Comparison of ENCODE assay signal across 11 mouse cellular contexts in the genomic region with DNA sequence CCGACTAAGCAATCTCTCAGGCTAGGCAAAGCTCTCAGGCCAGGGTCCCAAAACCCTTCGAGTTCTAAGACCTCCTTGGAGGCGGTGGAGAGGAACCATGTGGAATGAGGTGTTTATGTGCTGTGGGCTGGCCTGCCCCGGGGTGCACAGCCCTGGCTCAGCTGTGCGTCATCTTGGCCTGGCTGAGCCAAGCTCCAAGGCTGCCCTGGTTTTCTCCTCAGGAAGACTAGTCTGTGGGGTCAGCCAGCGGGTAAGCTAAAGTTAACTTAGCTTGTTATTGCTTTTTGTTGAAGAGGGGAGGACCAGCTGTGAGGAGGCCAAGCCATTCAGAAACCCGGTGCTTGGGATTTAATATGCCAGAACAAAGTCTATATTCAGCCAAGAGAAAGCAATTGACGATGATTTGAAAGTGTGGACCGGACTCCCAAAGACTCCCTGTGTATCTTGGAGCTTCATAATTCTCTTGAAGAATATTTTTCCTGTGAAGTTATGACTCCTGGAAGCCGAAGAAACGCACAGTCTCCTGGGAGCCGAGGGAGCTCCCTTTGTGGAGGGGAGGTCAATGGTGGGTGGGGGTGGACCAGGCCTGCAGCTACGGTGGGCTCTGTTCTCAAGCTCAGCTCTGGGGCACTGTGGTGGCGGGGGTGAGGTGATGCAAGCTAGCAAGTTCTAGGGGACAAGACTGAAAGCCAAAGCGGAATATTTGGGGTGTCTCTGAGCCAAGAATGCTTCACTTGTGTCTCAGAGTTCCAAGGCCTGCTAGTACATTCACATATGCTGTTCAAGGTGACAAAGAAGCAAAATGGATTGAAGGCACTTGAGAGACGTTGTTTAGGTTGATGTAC.
A peak's percentile ranks its signal among the peaks of the same experiment; 100 is the strongest.
DNase-seq lines count a peak whose midpoint lies in the region; ATAC-seq and TF ChIP-seq lines count a peak whose summit lies in the region.
"Had no signal": no experiment of that assay in that cellular context is flagged by ENCODE, and none has a peak within 500 bp of the region (broad histone marks: within the 10 kb centered on the region; RNA-seq: fewer than 3 reads in every experiment).

No protein-coding gene starts in this region.

- no peak for TF ChIP-seq POLR2A in testis, adult 2 months (IDR thresholded peaks at IDR 0.05; ENCODE audit: control insufficient read depth, low read depth, low read length)
- no peak for TF ChIP-seq POLR2A in cerebellum, adult 2 months (IDR thresholded peaks at IDR 0.05; ENCODE audit: borderline replicate concordance, insufficient read depth, low read length)

- peak overlapping the region; percentile 55 for H3K27ac ChIP-seq in testis, adult 2 months (ENCODE audit: control insufficient read depth, insufficient read depth, low read depth, low read length)
- peak overlapping the region; percentile 51; the same call in 1 of the 2 replicates for H3K27ac ChIP-seq in heart, embryonic 15.5 days
- peak overlapping the region; percentile 81 for H3K27ac ChIP-seq in stomach, embryonic 15.5 days
- no peak overlapping the region for H3K27ac ChIP-seq in cerebellum, adult 2 months (ENCODE audit: insufficient read depth, low read length)
- H3K27ac ChIP-seq: liver, embryonic 14.5 days had no signal

- H3K4me1 ChIP-seq in testis, adult 2 months (ENCODE audit: control insufficient read depth, insufficient read depth, low read length), result peaks cover 19% of the 10 kb centered on the region
- peaks cover 35% of the 10 kb centered on the region for H3K4me1 ChIP-seq in heart, embryonic 15.5 days (replicated peaks)
- H3K4me1 ChIP-seq in stomach, embryonic 15.5 days, result peaks cover 35% of the 10 kb centered on the region
- H3K4me1 ChIP-seq in cerebellum, adult 2 months (ENCODE audit: control insufficient read depth, insufficient read depth, low read length), result no peaks in the 10 kb centered on the region

- no peak overlapping the region for H3K4me2 ChIP-seq in heart, embryonic 15.5 days
- no peak overlapping the region for H3K4me2 ChIP-seq in stomach, embryonic 15.5 days

- ATAC-seq in heart, embryonic 15.5 days (replicated peaks; ENCODE audit: insufficient number of reproducible peaks, insufficient read depth, low FRiP score, low read depth), result no peak
- ATAC-seq in stomach, embryonic 15.5 days (ENCODE audit: insufficient read depth, low FRiP score, low read depth), result peak; percentile 45; the same call in 1 of the 2 replicates
- ATAC-seq: Patski had no signal

- H3K4me3 ChIP-seq in testis, adult 2 months (ENCODE audit: control insufficient read depth, low read depth, low read length), result no peak overlapping the region
- no peak overlapping the region for H3K4me3 ChIP-seq in heart, embryonic 15.5 days
- H3K4me3 ChIP-seq in stomach, embryonic 15.5 days (replicated peaks), result no peak overlapping the region
- no peak overlapping the region for H3K4me3 ChIP-seq in cerebellum, adult 2 months (replicated peaks; ENCODE audit: insufficient read depth, low read depth, low read length)

- H3K27me3 ChIP-seq in testis, adult 2 months (ENCODE audit: control insufficient read depth, insufficient read depth, low read length), result no peaks in the 10 kb centered on the region
- H3K27me3 ChIP-seq in heart, embryonic 15.5 days, result no peaks in the 10 kb centered on the region
- no peaks in the 10 kb centered on the region for H3K27me3 ChIP-seq in stomach, embryonic 15.5 days (replicated peaks)
- no peaks in the 10 kb centered on the region for H3K27me3 ChIP-seq in cerebellum, adult 2 months (ENCODE audit: control insufficient read depth, insufficient read depth, low read length)
- H3K27me3 ChIP-seq: Patski had no signal

- 74% methylated on average over 16 of the region's 16 CpGs for WGBS in heart, embryonic 15.5 days
- WGBS in stomach, embryonic 15.5 days, result 55% methylated on average over 16 of the region's 16 CpGs
- 69% methylated on average over 16 of the region's 16 CpGs for WGBS in cerebellum, adult 2 months

- H3K9ac ChIP-seq in heart, embryonic 15.5 days, result no peak overlapping the region
- no peak overlapping the region for H3K9ac ChIP-seq in stomach, embryonic 15.5 days
- H3K9ac ChIP-seq: liver, embryonic 14.5 days had no signal

- H3K9me3 ChIP-seq in heart, embryonic 15.5 days (replicated peaks), result no peaks in the 10 kb centered on the region
- H3K9me3 ChIP-seq in stomach, embryonic 15.5 days, result no peaks in the 10 kb centered on the region

- no peaks in the 10 kb centered on the region for H3K36me3 ChIP-seq in testis, adult 2 months (ENCODE audit: control insufficient read depth, insufficient read depth, low read length)
- H3K36me3 ChIP-seq in heart, embryonic 15.5 days, result no peaks in the 10 kb centered on the region
- H3K36me3 ChIP-seq in stomach, embryonic 15.5 days, result no peaks in the 10 kb centered on the region

- no peak for DNase-seq in testis, postnatal 10 days (ENCODE audit: low spot score)
- DNase-seq in kidney, postnatal 4 days, result peak; percentile 61 to 69
- no peak for DNase-seq in cerebellum, adult 2 months
- DNase-seq in embryo, embryonic 9.5 days (ENCODE audit: extremely low spot score), result no peak
- no peak for DNase-seq in right cerebral cortex, postnatal 10 days (ENCODE audit: low spot score in 2 of 2)
- DNase-seq: cerebellum, adult 9-11 months had no signal

- TF ChIP-seq CTCF in testis, adult 2 months (IDR thresholded peaks at IDR 0.05; ENCODE audit: control insufficient read depth, insufficient read depth, insufficient replicate concordance, low read depth, low read length), result no peak
- TF ChIP-seq CTCF in cerebellum, adult 2 months (IDR thresholded peaks at IDR 0.05; ENCODE audit: borderline replicate concordance, insufficient read depth, low read depth, low read length), result no peak

Comparison
In these comparisons a context has a peak if more than half of its experiments do, and no peak if none do; other contexts are left out.
1. DNase-seq: peak in kidney, postnatal 4 days (2 of 2); none in testis, postnatal 10 days (single experiment), cerebellum, adult 2 months (0 of 2), embryo, embryonic 9.5 days (single experiment) and right cerebral cortex, postnatal 10 days (0 of 2).